Mouse (Mus musculus) liver, embryonic 13.5 days (tissue): ENCODE measurements around the gene Map3k19. TPM values are rescaled to one million over a fixed set of nuclear protein-coding genes. Genes with fewer than 3 reads are reported as not detected.

Experiments used
- ATAC-seq: fragments of 200-750 bp; cut with Nextera tagmentation; 2 replicates; pipeline ENCODE4 v1.8.0; 2017; ENCODE audit warnings: low read depth, mild to moderate bottlenecking, moderate number of reproducible peaks, moderate library complexity
- DNase-seq: peaks from one replicate; pipeline ENCODE4 v3.0.0; 2022
- H3K27ac ChIP-seq: fragments of 300-500 bp; sonication (generic); 2 replicates; pipeline ENCODE4 v1.5.1; 2015; ENCODE audit warnings: moderate library complexity, mild to moderate bottlenecking, inconsistent platforms
- H3K27me3 ChIP-seq: fragments of 300-500 bp; sonication (generic); 2 replicates; pipeline ENCODE4 v1.6.1; 2015; ENCODE audit warnings: mild to moderate bottlenecking, inconsistent platforms
- H3K36me3 ChIP-seq: fragments of 300-500 bp; sonication (generic); 2 replicates; pipeline ENCODE4 v1.6.1; 2015; ENCODE audit warnings: mild to moderate bottlenecking, inconsistent platforms
- H3K4me1 ChIP-seq: fragments of 300-500 bp; sonication (generic); replicated peaks from 2 replicates; pipeline ENCODE4 v1.6.1; 2015; ENCODE audit warnings: inconsistent platforms
- H3K4me2 ChIP-seq: fragments of 300-500 bp; sonication (generic); 2 replicates; pipeline ENCODE4 v1.6.1; 2015; ENCODE audit warnings: inconsistent platforms, mild to moderate bottlenecking, moderate library complexity
- H3K4me3 ChIP-seq: fragments of 300-500 bp; sonication (generic); replicated peaks from 2 replicates; pipeline ENCODE4 v1.5.1; 2015; ENCODE audit warnings: mild to moderate bottlenecking, inconsistent platforms
- H3K9ac ChIP-seq: fragments of 300-500 bp; sonication (generic); 2 replicates; pipeline ENCODE4 v1.6.1; 2015; ENCODE audit warnings: mild to moderate bottlenecking, inconsistent platforms
- H3K9me3 ChIP-seq: fragments of 300-500 bp; sonication (generic); replicated peaks from 2 replicates; pipeline ENCODE4 v1.6.1; 2016; ENCODE audit warnings: inconsistent platforms
- WGBS: fragments of 180-500 bp; shearing (Covaris S2); methylation state at CpG from one replicate; pipeline ENCODE4 v1.1.7; 2015; ENCODE audit not compliant: insufficient replicate concordance; 5-methylcytosine and 5-hydroxymethylcytosine counted together
- polyA plus RNA-seq: library from polyadenylated mRNA; unstranded; fragments of >200 nt; fragmentation: Nextera tagmentation; extraction: Ambion mirVana; gene quantifications from 2 replicates; pipeline ENCODE4 v1.2.1, GENCODE M21; 2015

The Map3k19 gene
- polyA plus RNA-seq, 1 experiment from 2014 or later: not detected

GRCm38 (mm10) chr1:127773803-127774500 lies 80.9 kb downstream of the Map3k19 start, which contains the start of gene Ccnt2:
Ccnt2 (plus strand) TSS chr1:127774164.
- ATAC-seq: peak; percentile 97
- peaks cover 13% of the 10 kb centered on the region; the same call in 1 of the 2 replicates for H3K36me3 ChIP-seq
- no peaks in the 10 kb centered on the region for H3K27me3 ChIP-seq
- peak; percentile 99 for DNase-seq
- under 1% methylated on average over 63 of the region's 63 CpGs for WGBS
- H3K27ac ChIP-seq: peak within 1 kb of the TSS; percentile 91
- peak within 1 kb of the TSS; percentile 89 for H3K4me3 ChIP-seq
- peak within 1 kb of the TSS; percentile 93 for H3K9ac ChIP-seq
- no peaks in the 10 kb centered on the region for H3K9me3 ChIP-seq
- peaks cover 38% of the 10 kb centered on the region for H3K4me1 ChIP-seq
- H3K4me2 ChIP-seq: peak within 1 kb of the TSS; percentile 91

GRCm38 (mm10) chr1:127773198-127773802 lies 81.5 kb downstream of the Map3k19 start:
- DNase-seq: no peak
- ATAC-seq: peak; percentile 5
- peak overlapping the region; percentile 89 for H3K4me3 ChIP-seq
- H3K27me3 ChIP-seq: no peaks in the 10 kb centered on the region
- WGBS: under 1% methylated on average over 14 of the region's 14 CpGs
- no peaks in the 10 kb centered on the region for H3K9me3 ChIP-seq
- peaks cover 33% of the 10 kb centered on the region for H3K4me1 ChIP-seq
- peak overlapping the region; percentile 91 for H3K27ac ChIP-seq
- H3K4me2 ChIP-seq: peak overlapping the region; percentile 91
- peaks cover 13% of the 10 kb centered on the region; the same call in 1 of the 2 replicates for H3K36me3 ChIP-seq
- H3K9ac ChIP-seq: peak overlapping the region; percentile 83

- Histone ChIP-seq H3K4me2 (no peak overlapping the region), H3K4me1 (0 out of 2 replicates have a peak, but pooled peaks cover 3% of the 10 kb centered on the region), H3K27ac (no peak overlapping the region), H3K4me3 (no peak overlapping the region), H3K27me3 (no peaks in the 10 kb centered on the region), H3K9ac (no peak overlapping the region), H3K36me3 (0 out of 2 replicates have a peak, but pooled peaks cover 6% of the 10 kb centered on the region), H3K9me3 (no peaks in the 10 kb centered on the region)
- no peak for ATAC-seq
- no peak for DNase-seq
- WGBS: 74% methylated on average over 2 of the region's 2 CpGs
Measured at GRCm38 (mm10) chr1:127766741-127767140, 88.1 kb downstream of the Map3k19 start.

DNA sequence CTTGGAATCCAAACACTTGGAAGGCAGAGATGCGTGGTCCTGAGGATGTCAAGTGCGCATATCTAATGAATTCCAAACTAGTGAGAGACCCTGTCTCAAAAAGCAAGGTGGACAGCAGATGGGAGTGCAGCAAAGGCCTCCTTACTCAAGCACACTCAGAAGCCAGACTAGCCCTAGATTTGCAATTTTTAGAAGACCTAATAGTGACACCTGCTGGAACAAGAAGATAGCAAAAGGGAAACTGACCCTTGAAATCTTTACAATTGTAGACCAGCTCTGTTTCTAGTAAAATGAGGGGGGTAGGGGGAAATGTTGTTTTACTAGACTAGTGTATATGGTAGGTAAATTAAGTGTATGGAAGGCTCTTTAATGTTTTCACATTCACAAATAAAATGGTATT lies 89.4 kb downstream of the Map3k19 start:
- no peaks in the 10 kb centered on the region for H3K27me3 ChIP-seq
- 0 out of 2 replicates have a peak, but pooled peaks cover 3% of the 10 kb centered on the region for H3K4me1 ChIP-seq
- H3K4me3 ChIP-seq: no peak overlapping the region
- H3K36me3 ChIP-seq: no peaks in the 10 kb centered on the region
- DNase-seq (no peak), ATAC-seq (no peak)
- WGBS: 63% methylated on average over 2 of the region's 2 CpGs
- H3K9ac ChIP-seq: no peak overlapping the region
- H3K9me3 ChIP-seq: no peaks in the 10 kb centered on the region
- no peak overlapping the region for H3K4me2 ChIP-seq
- H3K27ac ChIP-seq: no peak overlapping the region

Other genes starting within 250 kb of the Map3k19 start
- 0.51 and 0.61 TPM in 2 replicates for gene Tmem163, start 175.5 kb downstream of the Map3k19 start, polyA plus RNA-seq
- gene Acmsd, start 125.6 kb downstream of the Map3k19 start, polyA plus RNA-seq: 9.2 and 10.9 TPM in 2 replicates
- gene Ccnt2, start 80.9 kb downstream of the Map3k19 start, polyA plus RNA-seq: 28.0 and 32.9 TPM in 2 replicates
- 9.1 and 10.6 TPM in 2 replicates for gene Rab3gap1, start 13.7 kb upstream of the Map3k19 start, polyA plus RNA-seq
- gene Zranb3, start 248.0 kb upstream of the Map3k19 start, polyA plus RNA-seq: 4.7 and 5.3 TPM in 2 replicates
- 33.7 and 39.5 TPM in 2 replicates for gene R3hdm1, start 248.3 kb upstream of the Map3k19 start, polyA plus RNA-seq